Mouse (Mus musculus): ENCODE results near the gene Ing2. TPM values are rescaled to one million over a fixed set of nuclear protein-coding genes. Genes with fewer than 3 reads are reported as not detected.

Ing2 gene
- 10 to 100 TPM; 25.6 to 26.9 TPM for total RNA-seq (2021)
- long read RNA-seq, transcript Ing2-201 (2 exons, 2,812 nt) = major isoform, 23 of 24 reads
- long read RNA-seq, partial matches to known transcripts = 0 of 24 reads
- long read RNA-seq, other reads (novel, unspliced or antisense) = 1 of 24 reads

GRCm38 (mm10) chr8:47674777-47675710 lies at the start of gene Ing2:
Gene Ing2, minus strand, starts transcription at chr8:47675556.
- DNase-seq (ENCODE audit: low spot score in 2 of 2) = peak; percentile 100

GRCm38 (mm10) chr8:47721609-47722008 lies 46.3 kb upstream of the Ing2 start:
- no peak for DNase-seq (ENCODE audit: low spot score in 2 of 2)

- no peak for DNase-seq (ENCODE audit: low spot score in 2 of 2)
Observed at GRCm38 (mm10) chr8:47718641-47719040, 43.3 kb upstream of the Ing2 start.

- DNase-seq (ENCODE audit: low spot score in 2 of 2) = peak; percentile 94
Observed at GRCm38 (mm10) chr8:47713761-47714745, 38.7 kb upstream of the Ing2 start, which contains the start of gene Cdkn2aip. Gene Cdkn2aip, minus strand, starts transcription at chr8:47713932.

- DNase-seq (ENCODE audit: low spot score in 2 of 2) = no peak
Observed at GRCm38 (mm10) chr8:47713171-47713663, 37.9 kb upstream of the Ing2 start.

GRCm38 (mm10) chr8:47708106-47708505 lies 32.8 kb upstream of the Ing2 start:
- no peak for DNase-seq (ENCODE audit: low spot score in 2 of 2)

- no peak for DNase-seq (ENCODE audit: low spot score in 2 of 2)
Observed at GRCm38 (mm10) chr8:47706746-47707145, 31.4 kb upstream of the Ing2 start.

GRCm38 (mm10) chr8:47702333-47702732 lies 27.0 kb upstream of the Ing2 start:
- no peak for DNase-seq (ENCODE audit: low spot score in 2 of 2)

GRCm38 (mm10) chr8:47697696-47698095 lies 22.3 kb upstream of the Ing2 start:
- no peak for DNase-seq (ENCODE audit: low spot score in 2 of 2)

GRCm38 (mm10) chr8:47695431-47696105 lies 20.2 kb upstream of the Ing2 start:
- DNase-seq (ENCODE audit: low spot score in 2 of 2) = no peak

- peak; percentile 82 to 86 for DNase-seq (ENCODE audit: low spot score in 2 of 2)
Observed at GRCm38 (mm10) chr8:47693119-47693518, 17.8 kb upstream of the Ing2 start.

GRCm38 (mm10) chr8:47691831-47692230 lies 16.5 kb upstream of the Ing2 start:
- DNase-seq (ENCODE audit: low spot score in 2 of 2) = no peak

- no peak for DNase-seq (ENCODE audit: low spot score in 2 of 2)
Observed at GRCm38 (mm10) chr8:47691303-47691702, 15.9 kb upstream of the Ing2 start.

GRCm38 (mm10) chr8:47690674-47691078 lies 15.3 kb upstream of the Ing2 start:
- no peak for DNase-seq (ENCODE audit: low spot score in 2 of 2)

- no peak for DNase-seq (ENCODE audit: low spot score in 2 of 2)
Observed at GRCm38 (mm10) chr8:47689704-47690326, 14.5 kb upstream of the Ing2 start.

- no peak for DNase-seq (ENCODE audit: low spot score in 2 of 2)
Observed at GRCm38 (mm10) chr8:47684441-47684840, 9.1 kb upstream of the Ing2 start.

- DNase-seq (ENCODE audit: low spot score in 2 of 2) = no peak
Observed at GRCm38 (mm10) chr8:47683994-47684393, 8.6 kb upstream of the Ing2 start.

GRCm38 (mm10) chr8:47680306-47680705 lies 5.0 kb upstream of the Ing2 start:
- DNase-seq (ENCODE audit: low spot score in 2 of 2) = no peak

- no peak for DNase-seq (ENCODE audit: low spot score in 2 of 2)
Observed at GRCm38 (mm10) chr8:47679603-47680002, 4.2 kb upstream of the Ing2 start.

GRCm38 (mm10) chr8:47676631-47677030 lies 1.3 kb upstream of the Ing2 start:
- DNase-seq (ENCODE audit: low spot score in 2 of 2) = no peak
